Mouse (Mus musculus): Measurements from ENCODE around the gene Iqgap3. TPM values are rescaled to one million over a fixed set of nuclear protein-coding genes. Genes with fewer than 3 reads are reported as not detected.

Iqgap3 gene
- total and polyA plus RNA-seq, 2 experiments from 2014 or later = 3.6 to 9.6 TPM

DNA sequence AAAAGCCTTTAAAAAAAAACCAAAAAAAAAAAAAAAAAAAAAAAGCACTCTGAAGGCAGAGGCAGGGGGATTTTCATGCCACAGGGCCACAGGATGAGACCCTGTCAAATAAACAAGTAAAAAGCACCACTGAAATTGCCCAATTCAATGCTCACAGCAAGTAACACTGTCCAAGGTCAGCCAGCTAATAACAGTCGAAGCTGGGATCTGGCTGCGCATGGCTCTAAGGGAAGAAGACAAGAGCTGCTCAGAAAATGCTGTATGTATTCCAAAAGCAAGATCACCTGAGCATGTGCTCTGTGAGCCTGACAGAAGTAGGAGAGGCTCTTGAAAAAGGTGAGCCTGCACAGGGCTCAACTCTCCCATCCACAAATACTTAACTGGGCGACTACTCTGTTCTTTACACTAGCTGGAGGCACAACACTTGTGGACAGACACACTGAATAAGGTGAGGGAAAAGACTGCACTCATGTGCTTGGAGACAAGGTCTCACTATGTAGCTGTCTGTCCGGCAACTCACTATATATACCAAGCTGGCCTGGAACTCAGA, 55.2 kb downstream of the Iqgap3 start:
- 82% methylated on average over 4 of the region's 4 CpGs for WGBS
- H3K9ac ChIP-seq (replicated peaks; ENCODE audit: low read length) = no peak overlapping the region; the same call in 1 of the 2 replicates

DNA sequence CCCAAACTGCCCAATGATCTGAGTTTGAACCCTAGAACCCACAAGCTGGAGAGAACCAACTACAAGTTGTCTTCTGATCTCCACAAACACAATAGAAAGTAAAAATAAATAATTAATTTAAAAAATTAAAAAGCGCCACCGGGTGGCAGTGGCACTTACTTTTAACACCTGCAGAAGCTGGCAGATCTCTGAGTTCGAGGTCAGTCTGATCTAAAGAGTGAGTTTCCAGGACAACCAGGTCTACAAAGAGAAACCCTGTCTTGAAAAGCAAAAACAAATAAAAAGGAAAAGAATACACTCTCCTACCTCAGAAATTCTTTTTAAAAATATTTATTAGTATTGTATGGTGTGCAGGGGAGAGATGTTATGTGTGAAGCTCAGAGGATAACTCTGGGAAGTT, 56.0 kb downstream of the Iqgap3 start:
- TF ChIP-seq CTCF (IDR thresholded peaks at IDR 0.05; ENCODE audit: low read depth) = no peak
- no peak for ATAC-seq
- no peak for DNase-seq (ENCODE audit: low spot score)

More for the DNA sequence above, 55.2 kb downstream of the Iqgap3 start:
- Histone ChIP-seq H3K4me2 (ENCODE audit: low read depth, low read length) (0 out of 2 replicates have a peak overlapping the region, but pooled peaks have one; percentile 99), H3K27ac (no peak overlapping the region), H3K4me3 (ENCODE audit: low read length) (no peak overlapping the region), H3K4me1 (ENCODE audit: insufficient read depth, low read length) (peaks cover 7% of the 10 kb centered on the region; the same call in 1 of the 2 replicates), H3K9me3 (ENCODE audit: low read length) (no peaks in the 10 kb centered on the region), H3K36me3 (ENCODE audit: insufficient read depth, low read length) (no peaks in the 10 kb centered on the region), H3K27me3 (ENCODE audit: insufficient read depth, low read length) (no peaks in the 10 kb centered on the region)
- DNase-seq (ENCODE audit: low spot score) (no peak), ATAC-seq (no peak)
- no peak for TF ChIP-seq CTCF (IDR thresholded peaks at IDR 0.05; ENCODE audit: low read depth)

DNA sequence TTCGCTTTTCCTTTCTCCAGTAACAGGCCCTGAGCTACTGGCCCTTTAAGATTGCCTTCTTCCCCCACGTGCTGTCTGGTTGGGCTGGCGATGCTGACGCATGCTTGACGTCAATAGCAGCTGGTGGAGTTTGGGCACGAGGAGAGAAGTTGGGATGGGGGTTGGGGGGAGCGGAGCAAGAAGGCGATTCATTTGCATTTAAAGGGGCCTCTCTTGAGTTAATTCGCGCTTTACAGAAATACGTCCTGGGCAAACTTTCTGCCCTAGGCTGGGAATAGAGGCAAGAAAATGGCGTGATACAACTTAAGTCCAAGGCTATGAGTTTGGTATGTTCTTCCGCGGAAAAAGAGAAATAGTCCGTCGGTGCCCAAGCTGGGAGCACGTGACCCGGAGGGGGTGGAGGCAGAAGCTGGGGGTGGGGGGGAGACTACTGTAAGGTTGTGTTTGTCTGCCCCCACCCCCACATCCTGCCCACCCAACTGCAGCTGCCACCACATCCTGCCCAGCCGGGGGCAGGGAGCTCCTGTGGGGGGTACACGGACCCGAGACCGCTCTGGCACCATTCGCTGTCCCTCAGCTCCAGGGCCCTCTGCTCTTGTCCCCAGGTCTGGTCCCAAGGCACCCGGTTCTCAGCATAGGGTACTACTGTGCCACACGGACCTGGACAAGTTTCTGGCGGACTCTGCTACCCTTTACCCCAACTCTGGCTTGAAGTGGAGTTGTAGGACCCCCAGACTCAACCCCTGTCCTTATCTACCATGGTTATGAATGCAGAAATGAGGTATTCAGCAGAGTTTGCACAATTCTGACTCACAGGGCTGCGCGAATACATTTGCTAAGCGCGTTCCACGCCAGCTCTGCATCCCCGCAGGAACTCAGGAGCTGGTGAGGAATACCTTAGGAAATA, 56.8 kb downstream of the Iqgap3 start:
- Histone ChIP-seq H3K4me2 (ENCODE audit: low read depth, low read length) (peak overlapping the region; percentile 99), H3K27ac (peak overlapping the region; percentile 99), H3K9ac (replicated peaks; ENCODE audit: low read length) (peak overlapping the region; percentile 63), H3K27me3 (ENCODE audit: insufficient read depth, low read length) (no peaks in the 10 kb centered on the region), H3K36me3 (ENCODE audit: insufficient read depth, low read length) (no peaks in the 10 kb centered on the region), H3K4me1 (ENCODE audit: insufficient read depth, low read length) (peaks cover 7% of the 10 kb centered on the region; the same call in 1 of the 2 replicates), H3K4me3 (ENCODE audit: low read length) (peak overlapping the region; percentile 52), H3K9me3 (ENCODE audit: low read length) (no peaks in the 10 kb centered on the region)
- under 1% methylated on average over 29 of the region's 32 CpGs for WGBS
- ATAC-seq = peak; percentile 79
- DNase-seq (ENCODE audit: low spot score) = peak; percentile 97
- TF ChIP-seq CTCF (IDR thresholded peaks at IDR 0.05; ENCODE audit: low read depth) = no peak

More for the DNA sequence above, 56.0 kb downstream of the Iqgap3 start:
- H3K27ac ChIP-seq = peak overlapping the region; percentile 99
- no peaks in the 10 kb centered on the region for H3K27me3 ChIP-seq (ENCODE audit: insufficient read depth, low read length)
- H3K4me3 ChIP-seq (ENCODE audit: low read length) = peak overlapping the region; percentile 52
- peak overlapping the region; percentile 63; the same call in 1 of the 2 replicates for H3K9ac ChIP-seq (replicated peaks; ENCODE audit: low read length)
- H3K9me3 ChIP-seq (ENCODE audit: low read length) = no peaks in the 10 kb centered on the region
- H3K4me1 ChIP-seq (ENCODE audit: insufficient read depth, low read length) = peaks cover 7% of the 10 kb centered on the region; the same call in 1 of the 2 replicates
- WGBS = 7% methylated on average over 3 of the region's 3 CpGs
- H3K36me3 ChIP-seq (ENCODE audit: insufficient read depth, low read length) = no peaks in the 10 kb centered on the region
- H3K4me2 ChIP-seq (ENCODE audit: low read depth, low read length) = peak overlapping the region; percentile 99

DNA sequence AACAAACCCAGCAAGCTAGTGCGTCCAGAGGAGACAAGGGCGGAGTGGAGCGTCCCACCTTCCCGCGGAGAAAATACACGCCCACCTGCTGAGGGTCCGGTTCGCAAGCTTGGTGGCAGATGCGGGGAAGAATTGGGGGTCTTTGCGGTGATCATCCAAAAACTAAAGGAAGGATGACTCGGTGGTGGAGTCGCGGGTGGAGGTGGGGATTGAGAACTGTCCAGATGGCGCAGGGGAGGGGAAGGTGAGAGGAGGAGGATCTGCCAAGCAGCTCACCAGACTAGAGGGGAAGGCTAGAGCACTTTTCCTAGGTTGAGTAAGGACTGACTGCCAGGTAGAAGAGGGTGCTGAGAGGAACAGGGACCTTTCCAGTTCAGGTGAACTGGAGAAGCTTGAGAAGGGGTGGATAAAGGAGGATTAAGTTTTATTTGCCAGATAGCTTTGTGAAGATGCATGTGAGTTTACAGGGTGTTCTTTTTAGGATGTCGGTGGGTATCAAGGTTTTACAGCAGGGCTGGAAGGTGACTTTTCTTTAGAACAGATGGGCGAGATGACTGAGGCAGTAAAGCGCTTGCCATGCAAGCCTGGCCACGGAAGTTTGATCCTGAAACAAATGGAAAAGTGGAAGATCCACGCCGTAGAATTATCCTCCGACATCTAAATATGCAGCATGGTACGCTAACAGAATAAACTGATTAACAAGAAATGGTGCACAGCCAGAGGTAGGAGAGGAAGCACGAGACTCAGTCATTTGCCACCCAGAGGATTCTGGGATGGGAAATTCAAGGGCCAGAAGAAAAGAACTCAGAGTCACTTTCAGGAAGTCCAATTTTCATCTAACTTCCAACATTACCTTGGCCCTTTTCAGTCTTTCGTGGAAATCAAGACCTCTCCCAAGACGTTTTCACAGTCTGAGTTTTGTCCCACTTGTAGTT, 57.7 kb downstream of the Iqgap3 start:
- Histone ChIP-seq H3K4me2 (ENCODE audit: low read depth, low read length) (peak overlapping the region; percentile 99), H3K9me3 (ENCODE audit: low read length) (no peaks in the 10 kb centered on the region), H3K4me1 (ENCODE audit: insufficient read depth, low read length) (peaks cover 14% of the 10 kb centered on the region), H3K4me3 (ENCODE audit: low read length) (peak overlapping the region; percentile 52), H3K9ac (replicated peaks; ENCODE audit: low read length) (peak overlapping the region; percentile 63), H3K27me3 (ENCODE audit: insufficient read depth, low read length) (no peaks in the 10 kb centered on the region), H3K27ac (peak overlapping the region; percentile 99), H3K36me3 (ENCODE audit: insufficient read depth, low read length) (no peaks in the 10 kb centered on the region)
- no peak for TF ChIP-seq CTCF (IDR thresholded peaks at IDR 0.05; ENCODE audit: low read depth)
- peak; percentile 49 for DNase-seq (ENCODE audit: low spot score)
- no peak for ATAC-seq
- WGBS = 17% methylated on average over 25 of the region's 25 CpGs

DNA sequence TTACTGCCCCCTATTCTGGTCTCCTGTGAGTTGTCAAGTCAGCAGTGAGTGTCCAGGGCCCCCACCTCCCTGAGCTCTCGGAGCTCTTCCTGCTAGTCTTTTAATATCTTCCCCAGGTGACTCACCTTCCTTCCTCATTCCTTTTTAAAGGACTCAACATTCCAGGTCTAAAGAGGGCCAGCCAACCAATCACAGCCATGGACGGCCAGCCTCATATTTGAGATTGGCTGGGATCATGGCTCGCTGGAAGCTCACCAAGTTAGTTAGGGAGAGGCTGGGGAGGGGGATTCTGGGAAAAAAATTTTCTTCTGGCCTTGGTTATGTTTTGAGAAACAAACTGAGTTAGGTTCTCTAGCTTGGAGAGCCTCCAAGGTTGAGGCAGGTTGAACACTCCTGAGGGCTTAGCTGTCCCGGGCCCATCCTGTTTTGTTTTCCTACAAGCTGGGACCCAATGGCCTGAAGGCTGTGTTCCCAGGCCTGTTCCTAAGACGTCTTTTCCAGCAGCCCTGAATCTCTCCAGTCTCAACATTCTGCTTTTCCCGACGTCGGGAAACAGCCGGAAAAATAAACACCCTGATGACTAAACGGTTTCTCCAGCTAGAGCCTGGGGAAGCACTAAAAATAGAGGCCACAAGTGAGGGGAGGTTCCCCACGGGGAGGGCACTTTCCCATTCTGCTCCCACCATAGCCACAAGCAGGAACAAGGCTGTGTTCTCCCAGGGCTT, 58.6 kb downstream of the Iqgap3 start:
- no peaks in the 10 kb centered on the region for H3K27me3 ChIP-seq (ENCODE audit: insufficient read depth, low read length)
- H3K36me3 ChIP-seq (ENCODE audit: insufficient read depth, low read length) = no peaks in the 10 kb centered on the region
- no peak overlapping the region for H3K4me2 ChIP-seq (ENCODE audit: low read depth, low read length)
- H3K27ac ChIP-seq = peak overlapping the region; percentile 99
- H3K9ac ChIP-seq (replicated peaks; ENCODE audit: low read length) = no peak overlapping the region
- ATAC-seq (no peak), DNase-seq (ENCODE audit: low spot score) (peak; percentile 23)
- no peak overlapping the region for H3K4me3 ChIP-seq (ENCODE audit: low read length)
- 35% methylated on average over 11 of the region's 11 CpGs for WGBS
- H3K9me3 ChIP-seq (ENCODE audit: low read length) = no peaks in the 10 kb centered on the region
- no peak for TF ChIP-seq CTCF (IDR thresholded peaks at IDR 0.05; ENCODE audit: low read depth)
- H3K4me1 ChIP-seq (ENCODE audit: insufficient read depth, low read length) = peaks cover 22% of the 10 kb centered on the region

All from hindbrain, postnatal 0 days (tissue).